Mouse (Mus musculus) stomach, embryonic 16.5 days (tissue): ENCODE results near the gene Crat. TPM values are rescaled to one million over a fixed set of nuclear protein-coding genes. Genes with fewer than 3 reads are reported as not detected.

ENCODE experiments used
- ATAC-seq: fragments of 200-750 bp; cut with Nextera tagmentation; 2 replicates; pipeline ENCODE4 v1.8.0; 2017; ENCODE audit warnings: moderate number of reproducible peaks, moderate TSS enrichment; ENCODE audit not compliant: insufficient read depth, low FRiP score
- H3K27ac ChIP-seq: fragments of 300-500 bp; sonication (generic); 2 replicates; pipeline ENCODE4 v1.5.1; 2014; ENCODE audit warnings: low read length
- H3K27me3 ChIP-seq: fragments of 300-500 bp; sonication (generic); 2 replicates; pipeline ENCODE4 v1.6.1; 2014; ENCODE audit warnings: low read length, control low read depth, mixed read lengths; ENCODE audit not compliant: control insufficient read depth, insufficient read depth
- H3K36me3 ChIP-seq: fragments of 300-500 bp; sonication (generic); 2 replicates; pipeline ENCODE4 v1.6.1; 2014; ENCODE audit warnings: low read length; ENCODE audit not compliant: control insufficient read depth, insufficient read depth
- H3K4me1 ChIP-seq: fragments of 300-500 bp; sonication (generic); 2 replicates; pipeline ENCODE4 v1.6.1; 2014; ENCODE audit warnings: low read length, control low read depth, mixed read lengths; ENCODE audit not compliant: control insufficient read depth, insufficient read depth
- H3K4me2 ChIP-seq: fragments of 300-500 bp; sonication (generic); 2 replicates; pipeline ENCODE4 v1.6.1; 2014; ENCODE audit warnings: low read depth, low read length, mixed read lengths
- H3K4me3 ChIP-seq: fragments of 300-500 bp; sonication (generic); replicated peaks from 2 replicates; pipeline ENCODE4 v1.5.1; 2014; ENCODE audit warnings: mild to moderate bottlenecking, low read length
- H3K9ac ChIP-seq: fragments of 300-500 bp; sonication (generic); 2 replicates; pipeline ENCODE4 v1.6.1; 2014; ENCODE audit warnings: low read length
- H3K9me3 ChIP-seq: fragments of 300-500 bp; sonication (generic); replicated peaks from 2 replicates; pipeline ENCODE4 v1.6.1; 2016; ENCODE audit warnings: low read length, control low read depth; ENCODE audit not compliant: control insufficient read depth
- WGBS: fragments of 180-500 bp; shearing (Covaris S2); extraction: QIAGEN DNeasy Blood & Tissue Kit; methylation state at CpG from one replicate; pipeline ENCODE4 v1.1.7; 2014; 5-methylcytosine and 5-hydroxymethylcytosine counted together
- microRNA-seq: library from miRNA; unstranded; fragments of <30 nt; microRNA quantifications from one replicate; pipeline ENCODE4, GENCODE M21; 2016
- polyA plus RNA-seq: library from polyadenylated mRNA; unstranded; fragments of >200 nt; fragmentation: Nextera tagmentation; extraction: Ambion mirVana; gene quantifications from 2 replicates; pipeline ENCODE4 v1.2.1, GENCODE M21; 2015

Crat gene
- polyA plus RNA-seq, 1 experiment from 2014 or later: 29.0 TPM

- peak within 1 kb of the TSS; percentile 86 for H3K9ac ChIP-seq
- H3K27me3 ChIP-seq: no peaks in the 10 kb centered on the region
- 1% methylated on average over 73 of the region's 73 CpGs for WGBS
- peak; percentile 63 for ATAC-seq
- H3K4me2 ChIP-seq: peak within 1 kb of the TSS; percentile 94
- H3K36me3 ChIP-seq: no peaks in the 10 kb centered on the region
- no peaks in the 10 kb centered on the region for H3K9me3 ChIP-seq
- peak within 1 kb of the TSS; percentile 81 for H3K4me3 ChIP-seq
- peaks cover 38% of the 10 kb centered on the region for H3K4me1 ChIP-seq
- H3K27ac ChIP-seq: peak within 1 kb of the TSS; percentile 84
These were observed 56.8 kb downstream of the Crat start, which contains the start of gene Sh3glb2 for GRCm38 (mm10) chr2:30358533-30359531. Gene Sh3glb2 (minus strand): TSS chr2:30359337.

- Histone ChIP-seq H3K9ac (peak overlapping the region; percentile 86), H3K4me1 (peaks cover 38% of the 10 kb centered on the region), H3K27me3 (no peaks in the 10 kb centered on the region), H3K4me3 (peak overlapping the region; percentile 81), H3K36me3 (no peaks in the 10 kb centered on the region), H3K27ac (peak overlapping the region; percentile 84), H3K9me3 (no peaks in the 10 kb centered on the region), H3K4me2 (peak overlapping the region; percentile 94)
- ATAC-seq: 0 out of 2 replicates have a peak, but pooled peaks have one; percentile 1
- 40% methylated on average over 8 of the region's 8 CpGs for WGBS
These were observed 57.8 kb downstream of the Crat start for GRCm38 (mm10) chr2:30357552-30358510.

GRCm38 (mm10) chr2:30356906-30357305, 58.7 kb downstream of the Crat start:
- H3K27me3 ChIP-seq: no peaks in the 10 kb centered on the region
- peak overlapping the region; percentile 94 for H3K4me2 ChIP-seq
- H3K36me3 ChIP-seq: 0 out of 2 replicates have a peak, but pooled peaks cover 6% of the 10 kb centered on the region
- H3K4me3 ChIP-seq: no peak overlapping the region
- no peak for ATAC-seq
- WGBS: 56% methylated on average over 9 of the region's 9 CpGs
- H3K9ac ChIP-seq: peak overlapping the region; percentile 86; the same call in 1 of the 2 replicates
- H3K9me3 ChIP-seq: no peaks in the 10 kb centered on the region
- peak overlapping the region; percentile 84 for H3K27ac ChIP-seq
- H3K4me1 ChIP-seq: peaks cover 38% of the 10 kb centered on the region

- H3K9ac ChIP-seq: peak overlapping the region; percentile 32; the same call in 1 of the 2 replicates
- H3K4me1 ChIP-seq: peaks cover 38% of the 10 kb centered on the region
- peak overlapping the region; percentile 94; the same call in 1 of the 2 replicates for H3K4me2 ChIP-seq
- H3K9me3 ChIP-seq: no peaks in the 10 kb centered on the region
- 37% methylated on average over 4 of the region's 4 CpGs for WGBS
- H3K27me3 ChIP-seq: no peaks in the 10 kb centered on the region
- peak overlapping the region; percentile 84 for H3K27ac ChIP-seq
- ATAC-seq: no peak
- H3K36me3 ChIP-seq: 0 out of 2 replicates have a peak, but pooled peaks cover 6% of the 10 kb centered on the region
- no peak overlapping the region for H3K4me3 ChIP-seq
These were observed 59.3 kb downstream of the Crat start for GRCm38 (mm10) chr2:30356266-30356665.

GRCm38 (mm10) chr2:30355861-30356260, 59.8 kb downstream of the Crat start:
- no peak overlapping the region for H3K4me3 ChIP-seq
- H3K27me3 ChIP-seq: no peaks in the 10 kb centered on the region
- ATAC-seq: no peak
- WGBS: 55% methylated on average over 4 of the region's 4 CpGs
- 0 out of 2 replicates have a peak, but pooled peaks cover 6% of the 10 kb centered on the region for H3K36me3 ChIP-seq
- H3K9me3 ChIP-seq: no peaks in the 10 kb centered on the region
- peak overlapping the region; percentile 84; the same call in 1 of the 2 replicates for H3K27ac ChIP-seq
- 0 out of 2 replicates have a peak overlapping the region, but pooled peaks have one; percentile 94 for H3K4me2 ChIP-seq
- H3K4me1 ChIP-seq: peaks cover 38% of the 10 kb centered on the region
- peak overlapping the region; percentile 42; the same call in 1 of the 2 replicates for H3K9ac ChIP-seq

GRCm38 (mm10) chr2:30351149-30351548, 64.5 kb downstream of the Crat start:
- Histone ChIP-seq H3K4me2 (no peak overlapping the region), H3K4me3 (no peak overlapping the region), H3K9ac (no peak overlapping the region), H3K36me3 (peaks cover 11% of the 10 kb centered on the region; the same call in 1 of the 2 replicates), H3K27me3 (no peaks in the 10 kb centered on the region), H3K4me1 (peaks cover 15% of the 10 kb centered on the region; the same call in 1 of the 2 replicates), H3K9me3 (no peaks in the 10 kb centered on the region), H3K27ac (no peak overlapping the region)
- 67% methylated on average over 2 of the region's 2 CpGs for WGBS
- no peak for ATAC-seq

Small RNA genes lying within 50 kb of the gene (microRNA-seq; reads per million reads assigned to microRNA genes)
- not detected for gene Gm47292

Other genes with a start within 250 kb of the Crat start
- gene Endog, start 244.3 kb downstream of the Crat start, polyA plus RNA-seq: 17.5 and 19.0 TPM in 2 replicates
- 62.7 and 65.6 TPM in 2 replicates for gene Spout1, start 237.4 kb downstream of the Crat start, polyA plus RNA-seq
- gene Kyat1, start 210.0 kb downstream of the Crat start, polyA plus RNA-seq: 25.8 and 39.2 TPM in 2 replicates
- 34.0 and 40.1 TPM in 2 replicates for gene Lrrc8a, start 178.1 kb downstream of the Crat start, polyA plus RNA-seq
- 0.24 and 0.30 TPM in 2 replicates for gene Gm28035, start 175.2 kb downstream of the Crat start, polyA plus RNA-seq
- 13.3 and 13.5 TPM in 2 replicates for gene Phyhd1, start 149.6 kb downstream of the Crat start, polyA plus RNA-seq
- gene Gm28038, start 134.8 kb downstream of the Crat start, polyA plus RNA-seq: not detected in 2 replicates
- 32.4 and 34.0 TPM in 2 replicates for gene Dolk, start 129.5 kb downstream of the Crat start, polyA plus RNA-seq
- 26.0 and 30.5 TPM in 2 replicates for gene Nup188, start 129.4 kb downstream of the Crat start, polyA plus RNA-seq
- gene Sh3glb2, start 56.5 kb downstream of the Crat start, polyA plus RNA-seq: 107 and 118 TPM in 2 replicates
- 26.2 and 26.3 TPM in 2 replicates for gene Miga2, start 51.6 kb downstream of the Crat start, polyA plus RNA-seq
- gene Dolpp1, start 23.6 kb downstream of the Crat start, polyA plus RNA-seq: 39.0 and 45.8 TPM in 2 replicates
- 138 and 146 TPM in 2 replicates for gene Ptpa, start 226 bp upstream of the Crat start, polyA plus RNA-seq
- 0.56 and 0.83 TPM in 2 replicates for gene Ier5l, start 58.4 kb upstream of the Crat start, polyA plus RNA-seq
- 0.34 and 1.1 TPM in 2 replicates for gene Cstad, start 179.2 kb upstream of the Crat start, polyA plus RNA-seq